Mouse (Mus musculus) CH12.LX (cell line): ENCODE measurements around the gene Gcm1. TPM values are rescaled to one million over a fixed set of nuclear protein-coding genes. Genes with fewer than 3 reads are reported as not detected.

ENCODE experiments used
- DNase-seq: peaks from one replicate; pipeline ENCODE4 v3.0.0-alpha.2; 2013; ENCODE audit errors: extremely low read depth
- H3K27ac ChIP-seq: 2 replicates; pipeline ENCODE4 v1.5.1; 2012; ENCODE audit warnings: low read depth, mild to moderate bottlenecking, control low read depth, moderate library complexity; ENCODE audit not compliant: insufficient read depth
- H3K27me3 ChIP-seq: replicated peaks from 2 replicates; pipeline ENCODE3; 2012; ENCODE audit warnings: inconsistent platforms
- H3K36me3 ChIP-seq, 2 experiments: replicated peaks in 1 of 2; 2 replicates each; pipeline versions ENCODE3 to v1.6.1; 2012; ENCODE audit warnings: inconsistent platforms in 1 of 2, low read length in 1 of 2, mild to moderate bottlenecking in 1 of 2, mixed read lengths in 1 of 2, moderate library complexity in 1 of 2; ENCODE audit not compliant: control insufficient read depth in 1 of 2, insufficient read depth in 1 of 2
- H3K4me1 ChIP-seq, 2 experiments: 2 replicates each; pipeline ENCODE4 v1.6.1; 2012; ENCODE audit warnings: inconsistent platforms in 1 of 2, moderate library complexity in 1 of 2; ENCODE audit not compliant: insufficient read depth in 2 of 2, control insufficient read depth in 1 of 2
- H3K4me2 ChIP-seq: 2 replicates; pipeline ENCODE4 v1.6.1; 2012; ENCODE audit warnings: low read depth, mild to moderate bottlenecking, control low read depth; ENCODE audit not compliant: poor library complexity, insufficient read depth, severe bottlenecking
- H3K4me3 ChIP-seq, 3 experiments: fragments of 150-350 bp in 1 of 3; sonication (generic) in 1 of 3; replicated peaks in 1 of 3; 2 replicates each; pipeline versions ENCODE3 to v1.5.1; 2011 to 2012; ENCODE audit warnings: low read depth in 2 of 3, low read length in 2 of 3, mild to moderate bottlenecking in 2 of 3, moderate library complexity in 2 of 3, control low read depth in 1 of 3, improper control_type of control experiment in 1 of 3, inconsistent platforms in 1 of 3, mixed read lengths in 1 of 3; ENCODE audit not compliant: poor library complexity in 1 of 3
- H3K79me2 ChIP-seq: replicated peaks from 2 replicates; pipeline ENCODE4 v1.6.1; 2012; ENCODE audit warnings: mild to moderate bottlenecking, moderate library complexity; ENCODE audit not compliant: control insufficient read depth, poor library complexity, insufficient read depth, severe bottlenecking; ENCODE audit errors: extremely low read depth
- H3K9ac ChIP-seq: 2 replicates; pipeline ENCODE4 v1.6.1; 2012; ENCODE audit warnings: low read depth, mild to moderate bottlenecking, control low read depth, moderate library complexity; ENCODE audit not compliant: insufficient read depth
- H3K9me3 ChIP-seq: replicated peaks from 2 replicates; pipeline ENCODE3; 2012; ENCODE audit warnings: low read length, inconsistent platforms, mixed read lengths
- CTCF ChIP-seq, 2 experiments: IDR thresholded peaks in 1 of 2; conservative IDR thresholded peaks in 1 of 2; 2 replicates each; pipeline ENCODE4 v1.5.1; 2011 to 2012; ENCODE audit warnings: low read depth in 2 of 2, low read length in 2 of 2, improper control_type of control experiment in 1 of 2, inconsistent platforms in 1 of 2, mild to moderate bottlenecking in 1 of 2, moderate library complexity in 1 of 2
- EP300 ChIP-seq: IDR thresholded peaks from 2 replicates; pipeline ENCODE4 v1.6.1; 2011; ENCODE audit warnings: low read length, improper control_type of control experiment
- JUND ChIP-seq: conservative IDR thresholded peaks from 2 replicates; pipeline ENCODE4 v1.6.1; 2011; ENCODE audit warnings: low read depth, low read length, improper control_type of control experiment
- POLR2A ChIP-seq: IDR thresholded peaks from 2 replicates; pipeline ENCODE4 v1.6.1; 2011; ENCODE audit warnings: low read depth, mild to moderate bottlenecking, improper control_type of control experiment, low read length
- SMC3 ChIP-seq: IDR thresholded peaks from 2 replicates; pipeline ENCODE4 v1.6.1; 2011; ENCODE audit warnings: low read depth, low read length, improper control_type of control experiment
- TBP ChIP-seq: conservative IDR thresholded peaks from 2 replicates; pipeline ENCODE4 v1.6.1; 2011; ENCODE audit warnings: low read depth, low read length, improper control_type of control experiment
- UBTF ChIP-seq: IDR thresholded peaks from 2 replicates; pipeline ENCODE4 v1.6.1; 2012; ENCODE audit warnings: low read depth, mild to moderate bottlenecking, inconsistent platforms, low read length, improper control_type of control experiment, moderate library complexity
- USF1 ChIP-seq: IDR thresholded peaks from 2 replicates; pipeline ENCODE4 v1.6.1; 2014; ENCODE audit warnings: low read depth, mild to moderate bottlenecking, inconsistent platforms, low read length, improper control_type of control experiment
- ZNF384 ChIP-seq: IDR thresholded peaks from 2 replicates; pipeline ENCODE4 v1.6.1; 2012; ENCODE audit warnings: low read depth, low read length, improper control_type of control experiment, inconsistent platforms
- dilution Hi-C: fragments of 300-500 bp; cut with MboI; formaldehyde crosslinking; loops from 2 replicates; pipeline ENCODE4 v1.14.3; 2020; ENCODE audit warnings: low sequenced_read_pairs; ENCODE audit not compliant: extremely low pct_unique_long_range_greater_than_20kb, extremely low pct_ligation_motif_present
- in situ Hi-C: fragments of 300-500 bp; cut with MboI; formaldehyde crosslinking; loops from 3 replicates; pipeline ENCODE4 v1.14.3; 2019; ENCODE audit warnings: low sequenced_read_pairs, low pct_ligation_motif_present, low pct_unique_long_range_greater_than_20kb, mixed read lengths
- polyA plus RNA-seq: library from polyadenylated mRNA; unstranded; fragments of >175 nt; gene quantifications from 2 replicates; pipeline ENCODE4 v1.2.1, GENCODE M21; 2012; ENCODE audit warnings: low read depth; ENCODE audit not compliant: insufficient read length
- total RNA-seq, 2 experiments: library from RNA; depleted of rRNA; stranded (reverse); fragments of 300-350 nt in 1 of 2; fragments of >200 nt in 1 of 2; gene quantifications; 2 replicates each; pipeline ENCODE4 v1.2.3; 2012 to 2014

Gene Gcm1
- total and polyA plus RNA-seq, 3 experiments, result not detected

DNA sequence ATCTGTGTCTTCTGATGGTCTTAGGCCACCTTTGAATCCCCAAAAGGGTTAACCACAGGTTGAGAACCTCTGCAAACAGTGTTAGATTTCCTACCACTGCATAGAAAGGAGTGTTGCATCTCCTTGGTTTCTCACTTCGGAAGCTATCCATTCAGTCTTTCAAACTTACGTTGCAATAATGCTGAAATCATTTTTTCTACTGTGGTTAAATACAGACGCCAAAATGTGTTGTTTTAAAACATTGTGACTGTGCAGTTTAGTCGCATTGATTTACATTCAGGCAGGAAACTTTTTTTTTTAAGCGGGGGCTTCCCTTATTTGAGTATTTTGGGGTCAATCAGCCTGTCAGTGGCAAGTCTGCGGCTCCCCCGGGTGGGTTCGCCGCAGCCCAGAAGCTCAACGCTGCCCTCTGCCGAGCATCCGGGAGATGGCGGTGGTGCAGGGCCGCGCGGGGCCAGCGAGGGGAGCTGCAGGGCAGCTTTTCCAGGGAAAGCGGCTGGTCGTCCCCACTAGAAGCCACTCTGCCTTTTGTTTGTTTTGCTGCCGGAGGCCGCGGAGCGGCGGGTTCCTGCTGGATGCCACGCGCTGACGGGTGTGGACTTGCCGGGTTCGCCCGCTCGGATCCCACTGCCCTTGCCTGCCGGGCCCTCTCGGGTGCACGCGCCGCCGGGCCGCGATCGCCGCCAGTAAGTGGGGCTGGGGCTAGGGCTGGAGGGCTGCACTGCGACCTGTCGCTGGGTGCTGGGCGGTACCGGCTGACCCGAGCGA lies 61.2 kb downstream of the Gcm1 start (continued):
- no peak for TF ChIP-seq TBP

DNA sequence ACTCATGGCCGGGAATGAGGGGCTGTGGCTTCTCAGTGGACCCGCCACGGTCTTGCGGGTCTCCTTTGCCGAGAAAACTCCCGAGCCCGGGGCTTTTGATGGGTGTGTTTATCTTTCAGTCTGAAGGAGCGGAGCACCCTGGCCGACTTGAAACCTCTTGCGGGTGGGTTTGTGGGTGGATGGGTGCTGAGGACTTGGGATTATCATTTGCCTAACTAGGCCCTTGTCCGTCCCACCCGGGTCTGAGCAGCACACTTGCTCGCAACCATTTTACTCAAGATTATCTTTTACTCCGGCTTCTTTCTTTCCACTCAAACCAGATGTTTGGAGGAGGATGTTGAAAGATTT lies 61.8 kb downstream of the Gcm1 start:
- Histone ChIP-seq H3K4me3 (peak overlapping the region; percentile 65 to 99 (median 86)), H3K4me2 (0 out of 2 replicates have a peak overlapping the region, but pooled peaks have one; percentile 12), H3K27me3 (no peaks in the 10 kb centered on the region), H3K36me3 (peaks cover 0 to 6% of the 10 kb centered on the region in 2 experiments), H3K9ac (peak overlapping the region; percentile 90), H3K4me1 (peaks cover 5 to 42% of the 10 kb centered on the region in 2 experiments; a peak in 3 of 4 replicates), H3K79me2 (no peaks in the 10 kb centered on the region), H3K27ac (peak overlapping the region; percentile 83), H3K9me3 (no peaks in the 10 kb centered on the region)
- no peak for DNase-seq
- no peak; the same call in 1 of the 2 replicates for TF ChIP-seq UBTF
- TF ChIP-seq SMC3, result no peak
- TF ChIP-seq USF1, result no peak
- no peak for TF ChIP-seq EP300
- peak; percentile 10; the same call in 1 of the 2 replicates for TF ChIP-seq ZNF384
- TF ChIP-seq POLR2A, result 0 out of 2 replicates have a peak, but pooled peaks have one; percentile 14
- TF ChIP-seq CTCF (conservative IDR thresholded peaks at IDR 0.05 in 1 of 2, IDR thresholded peaks at IDR 0.05 in 1 of 2; ENCODE audit: low read depth in 2 of 2, low read length in 2 of 2), result no peak
- TF ChIP-seq JUND, result no peak
- in situ Hi-C loops (no loop called here), dilution Hi-C loops (no loop called here)

Other genes with a start within 250 kb of the Gcm1 start
- 44.0 TPM in 2 replicates for gene Elovl5, start 134.6 kb upstream of the Gcm1 start, total RNA-seq (2012; rRNA removed)
- 122 and 123 TPM in 2 replicates for gene Elovl5, start 134.6 kb upstream of the Gcm1 start, total RNA-seq (2014; rRNA removed)
- 62.2 and 63.0 TPM in 2 replicates for gene Elovl5, start 134.6 kb upstream of the Gcm1 start, polyA plus RNA-seq
- gene Fbxo9, start 57.1 kb downstream of the Gcm1 start, total RNA-seq (2012; rRNA removed), result 18.3 and 20.8 TPM in 2 replicates
- gene Fbxo9, start 57.1 kb downstream of the Gcm1 start, total RNA-seq (2014; rRNA removed), result 24.2 and 25.5 TPM in 2 replicates
- 12.7 and 14.3 TPM in 2 replicates for gene Fbxo9, start 57.1 kb downstream of the Gcm1 start, polyA plus RNA-seq
- 3.4 and 4.8 TPM in 2 replicates for gene Ick, start 57.3 kb downstream of the Gcm1 start, total RNA-seq (2012; rRNA removed)
- gene Ick, start 57.3 kb downstream of the Gcm1 start, total RNA-seq (2014; rRNA removed), result 4.5 and 5.0 TPM in 2 replicates
- 5.4 and 7.1 TPM in 2 replicates for gene Ick, start 57.3 kb downstream of the Gcm1 start, polyA plus RNA-seq
- gene Gsta4, start 130.8 kb downstream of the Gcm1 start, total RNA-seq (2012; rRNA removed), result 0.50 and 0.85 TPM in 2 replicates
- gene Gsta4, start 130.8 kb downstream of the Gcm1 start, total RNA-seq (2014; rRNA removed), result not detected in 2 replicates
- 0.47 and 1.2 TPM in 2 replicates for gene Gsta4, start 130.8 kb downstream of the Gcm1 start, polyA plus RNA-seq
- not detected in 2 replicates for gene Gsta1, start 178.7 kb downstream of the Gcm1 start, total RNA-seq (2012; rRNA removed)
- gene Gsta1, start 178.7 kb downstream of the Gcm1 start, total RNA-seq (2014; rRNA removed), result not detected in 2 replicates
- gene Gsta1, start 178.7 kb downstream of the Gcm1 start, polyA plus RNA-seq, result not detected in 2 replicates
- gene Gm3776, start 205.2 kb downstream of the Gcm1 start, total RNA-seq (2012; rRNA removed), result not detected in 2 replicates
- not detected in 2 replicates for gene Gm3776, start 205.2 kb downstream of the Gcm1 start, total RNA-seq (2014; rRNA removed)
- not detected in 2 replicates for gene Gm3776, start 205.2 kb downstream of the Gcm1 start, polyA plus RNA-seq
- not detected in 2 replicates for gene Gm10639, start 238.0 kb downstream of the Gcm1 start, total RNA-seq (2012; rRNA removed)
- not detected in 2 replicates for gene Gm10639, start 238.0 kb downstream of the Gcm1 start, total RNA-seq (2014; rRNA removed)
- not detected in 2 replicates for gene Gm10639, start 238.0 kb downstream of the Gcm1 start, polyA plus RNA-seq